Mouse (Mus musculus): ENCODE measurements around the gene Syngr3. TPM values are rescaled to one million over a fixed set of nuclear protein-coding genes. Genes with fewer than 3 reads are reported as not detected.
"Not testable (repeated sequence)": the region's sequence is repeated elsewhere in the genome, so short reads cannot be mapped to it uniquely, and the experiment has no call there.

Syngr3 gene
- total RNA-seq, 2 experiments from 2014 or later: 2.2 to 3.3 TPM

DNA sequence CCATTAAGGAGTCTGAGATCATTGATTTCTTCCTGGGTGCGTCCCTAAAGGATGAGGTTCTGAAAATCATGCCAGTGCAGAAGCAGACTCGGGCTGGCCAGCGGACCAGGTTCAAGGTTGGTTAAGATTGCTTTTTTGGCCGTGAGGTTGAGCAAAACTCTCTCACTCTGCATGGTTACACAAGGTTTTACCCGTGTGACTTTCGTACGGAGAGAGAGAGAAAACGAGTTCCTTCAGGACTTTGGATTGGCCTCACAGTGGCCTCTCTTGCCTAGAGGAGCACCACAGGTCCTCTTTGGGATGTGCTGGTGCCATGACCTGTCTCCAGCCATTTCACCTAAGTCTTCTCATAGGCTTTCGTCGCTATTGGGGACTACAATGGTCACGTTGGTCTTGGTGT is 30.9 kb upstream of the Syngr3 start:
- not testable (repeated sequence) for DNase-seq (ENCODE audit: low spot score in 2 of 2)

DNA sequence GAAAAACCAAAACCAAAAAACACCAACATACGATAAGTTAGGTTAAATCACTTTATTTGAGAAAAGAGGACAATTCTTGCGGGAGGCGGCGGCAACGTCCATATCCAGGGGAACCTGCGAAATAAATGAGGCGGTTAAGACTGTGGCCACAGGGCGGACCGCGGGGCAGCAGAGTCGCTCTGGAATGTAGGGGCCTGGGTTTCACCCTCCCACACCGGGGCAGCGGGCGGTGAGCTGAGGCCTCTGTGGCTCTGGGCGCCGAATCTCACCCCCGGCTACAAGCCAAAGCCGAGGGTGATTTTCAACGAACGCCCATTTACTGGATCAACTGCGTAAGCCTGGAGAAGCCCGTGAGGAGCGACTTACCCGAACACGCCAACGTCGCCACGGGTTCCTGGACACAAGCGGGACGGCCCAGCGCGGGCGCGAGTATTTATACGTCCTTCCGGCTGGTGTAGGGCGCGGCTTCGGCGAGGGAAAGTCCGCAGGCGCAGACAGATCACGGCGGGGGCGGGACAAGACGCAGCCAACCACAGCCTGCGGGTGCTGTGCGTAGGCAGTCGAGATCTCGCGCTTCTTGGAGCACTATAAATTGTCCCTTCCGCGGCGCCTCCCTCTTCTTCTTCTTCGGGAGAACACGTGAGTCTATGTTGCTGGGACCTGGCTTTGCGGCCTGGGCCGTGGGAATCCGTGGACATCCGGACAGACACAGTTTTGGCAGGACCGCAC is 29.9 kb upstream of the Syngr3 start:
- peak; percentile 95 to 96 for DNase-seq (ENCODE audit: low spot score in 2 of 2)

DNA sequence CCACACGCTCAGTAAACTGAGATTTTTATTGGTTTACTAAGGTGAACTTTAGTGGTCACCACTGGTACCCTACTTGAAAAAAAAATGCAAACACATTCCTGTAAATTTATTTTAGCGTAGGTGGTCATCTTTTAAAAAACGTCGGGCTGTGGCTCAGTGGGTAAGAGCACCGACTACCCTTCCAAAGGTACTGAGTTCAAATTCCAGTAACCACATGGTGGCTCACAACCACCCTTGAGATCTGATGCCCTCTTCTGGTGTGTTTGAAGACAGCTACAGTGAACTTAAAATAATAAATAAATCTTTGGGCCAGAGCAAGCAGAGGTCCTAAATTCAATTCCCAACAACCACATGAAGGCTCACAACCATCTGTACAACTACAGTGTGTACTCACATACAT is 29.2 kb upstream of the Syngr3 start:
- not testable (repeated sequence) for DNase-seq (ENCODE audit: low spot score in 2 of 2)

GRCm38 (mm10) chr17:24717943-24718342 is 28.2 kb upstream of the Syngr3 start, which contains the start of the genes Rnf151 and Rps2:
Gene Rnf151, minus strand, starts transcription at chr17:24718063.
Gene Rps2, plus strand, starts transcription at chr17:24718116.
- DNase-seq (ENCODE audit: low spot score in 2 of 2): no peak

DNA sequence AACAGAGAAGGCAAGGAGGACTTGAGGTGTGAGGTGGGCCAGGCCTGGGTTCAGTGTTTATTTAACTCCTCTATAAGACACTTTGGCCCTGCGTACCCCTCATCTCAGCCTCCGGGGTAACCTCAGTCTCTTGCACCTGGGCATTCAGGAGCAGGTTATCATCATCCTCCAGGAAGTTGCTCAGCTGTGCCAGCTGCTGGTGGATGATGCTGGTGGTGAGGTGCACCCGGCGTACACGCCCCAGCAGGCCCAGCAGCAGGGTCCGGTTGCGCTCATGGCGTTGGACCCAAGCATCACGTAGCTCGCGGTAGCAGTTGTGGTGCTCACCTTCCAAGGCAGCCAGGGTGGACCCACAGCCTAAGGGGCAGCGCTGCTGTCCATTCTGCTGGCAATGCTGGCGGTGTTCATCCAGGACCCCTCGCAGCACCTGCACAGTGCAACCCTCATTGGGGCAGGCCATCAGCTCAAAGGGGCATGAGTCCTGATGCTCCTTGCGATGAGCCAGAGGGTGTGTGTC is 26.5 kb upstream of the Syngr3 start:
- DNase-seq (ENCODE audit: low spot score in 2 of 2): no peak

DNA sequence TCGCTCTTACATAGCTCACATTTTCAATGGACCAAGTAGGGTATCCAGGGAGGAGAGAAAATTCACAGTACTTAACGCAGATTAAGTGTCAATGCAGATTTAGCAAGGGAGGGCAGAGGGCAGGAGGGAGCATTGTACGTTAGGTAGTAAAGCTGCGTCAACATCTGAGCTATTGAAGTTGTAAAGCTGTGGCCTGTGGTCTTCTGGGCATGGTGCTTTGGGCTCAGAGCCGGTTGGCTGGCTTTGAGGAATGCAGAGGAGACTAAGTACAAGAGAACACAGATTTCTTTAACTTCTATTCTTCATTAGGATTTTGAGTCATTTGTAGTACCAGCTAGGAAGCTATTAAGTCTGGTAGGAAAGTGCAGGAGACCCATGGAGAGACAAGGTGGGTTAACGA is 25.8 kb upstream of the Syngr3 start:
- no peak for DNase-seq (ENCODE audit: low spot score in 2 of 2)

DNA sequence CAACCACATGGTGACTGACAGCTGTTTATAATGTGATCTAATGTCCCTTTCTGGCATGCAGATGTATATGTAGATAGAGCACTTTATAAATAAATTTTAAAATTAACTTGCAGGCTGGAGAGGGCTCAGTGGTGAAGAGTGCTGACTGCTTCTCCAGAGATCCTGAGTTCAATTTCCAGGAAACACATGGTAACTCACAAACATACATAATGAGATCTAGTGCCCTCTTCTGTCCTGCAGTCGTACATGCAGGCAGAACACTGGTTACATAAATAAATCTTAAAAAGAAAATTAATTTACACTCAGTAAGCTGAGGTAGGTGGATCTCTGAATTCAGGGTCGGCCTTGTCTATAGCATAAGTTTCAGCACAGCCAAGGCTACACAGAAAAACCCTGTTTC is 18.9 kb upstream of the Syngr3 start:
- no peak for DNase-seq (ENCODE audit: low spot score in 2 of 2)

- no peak for DNase-seq (ENCODE audit: low spot score in 2 of 2)
Measured at GRCm38 (mm10) chr17:24707801-24708425, 18.2 kb upstream of the Syngr3 start.

DNA sequence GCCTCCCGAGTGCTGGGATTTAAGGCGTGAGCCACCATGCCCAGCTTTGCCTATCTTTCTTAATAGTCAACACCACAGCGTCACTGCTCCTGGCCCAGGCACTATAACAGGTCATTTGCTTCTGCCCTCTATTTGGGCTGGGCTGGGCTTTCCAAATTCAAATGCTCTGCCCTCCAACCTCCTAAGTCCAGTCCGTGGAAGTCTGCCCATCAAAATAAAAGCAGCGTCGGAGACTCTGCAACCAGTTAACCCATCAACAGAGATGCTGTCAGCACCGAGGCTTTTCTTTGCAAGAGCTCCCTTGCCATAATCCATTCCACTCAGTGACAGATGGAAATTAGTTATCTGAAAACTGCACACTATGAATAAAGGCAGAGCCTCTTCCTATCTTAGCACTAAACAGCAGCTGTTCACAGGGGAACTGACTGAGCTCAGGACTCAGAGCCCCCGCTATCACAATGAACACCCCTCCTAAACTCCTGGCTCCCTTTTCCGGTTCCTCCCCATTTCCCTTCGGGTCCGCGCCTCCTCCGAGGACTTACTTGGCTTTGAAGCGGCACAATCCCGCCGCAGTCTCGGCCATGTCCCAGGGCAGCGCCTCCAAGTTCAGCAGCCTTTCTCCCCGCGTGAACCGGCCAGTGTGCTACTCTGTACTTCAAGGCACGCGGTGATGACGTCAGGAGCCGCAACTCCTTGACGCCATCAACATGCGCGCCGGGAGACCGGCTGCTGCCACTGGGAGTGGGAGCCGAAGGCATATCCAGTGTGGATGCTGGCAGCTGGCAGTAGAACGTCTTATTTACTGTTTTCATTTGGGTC is 17.4 kb upstream of the Syngr3 start, which contains the start of gene Tbl3:
Gene Tbl3 (minus strand): TSS at position 679 of the 819 bp plus-strand sequence.
- DNase-seq (ENCODE audit: low spot score in 2 of 2): peak; percentile 96

DNA sequence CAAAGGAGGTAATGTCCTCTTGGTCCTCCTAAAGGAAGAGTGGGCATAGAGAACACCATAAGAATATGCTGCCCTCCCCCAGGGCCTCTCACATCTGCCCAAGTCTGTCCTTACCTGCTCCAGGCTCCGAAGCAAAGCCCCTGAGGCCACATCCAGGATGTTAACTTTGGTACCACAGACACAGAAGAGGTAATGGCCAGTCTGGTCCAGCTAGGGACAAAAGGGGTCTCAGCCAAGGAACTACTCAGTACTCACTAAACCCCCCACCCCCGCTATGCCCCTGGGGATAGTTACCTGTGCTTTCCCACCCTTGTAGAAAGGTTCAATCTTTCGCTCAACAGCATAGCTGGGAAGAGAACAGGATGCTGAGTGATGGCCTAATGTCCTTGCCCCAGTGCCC is 16.1 kb upstream of the Syngr3 start:
- no peak for DNase-seq (ENCODE audit: low spot score in 2 of 2)

DNA sequence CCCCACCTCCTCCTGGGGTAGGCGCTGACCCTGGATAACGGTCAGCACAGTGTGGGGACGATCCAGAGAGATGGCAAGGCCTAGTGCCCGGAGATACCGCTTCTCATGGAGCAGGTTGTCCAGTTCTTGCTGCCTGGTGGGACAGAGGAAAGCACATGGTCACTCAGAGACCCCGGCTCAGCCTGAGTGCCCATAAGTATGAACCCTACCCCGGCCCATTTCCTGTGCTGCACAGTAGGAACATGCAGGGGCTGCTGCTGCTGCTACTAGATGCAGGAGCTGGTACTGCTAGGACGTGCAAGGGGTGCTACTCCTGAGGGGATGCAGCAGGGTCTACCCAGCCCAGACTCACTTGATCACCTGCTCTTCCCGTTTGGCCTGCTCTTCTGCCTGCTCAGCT is 11.5 kb upstream of the Syngr3 start:
- no peak for DNase-seq (ENCODE audit: low spot score in 2 of 2)

GRCm38 (mm10) chr17:24699473-24699872 is 9.7 kb upstream of the Syngr3 start:
- DNase-seq (ENCODE audit: low spot score in 2 of 2): no peak

GRCm38 (mm10) chr17:24698715-24699114 is 9.0 kb upstream of the Syngr3 start:
- no peak for DNase-seq (ENCODE audit: low spot score in 2 of 2)

- DNase-seq (ENCODE audit: low spot score in 2 of 2): no peak
Measured at GRCm38 (mm10) chr17:24697985-24698384, 8.2 kb upstream of the Syngr3 start.

GRCm38 (mm10) chr17:24696011-24696697 is 6.4 kb upstream of the Syngr3 start, which contains the start of the genes Gfer and Noxo1:
Gene Gfer, minus strand, starts transcription at chr17:24696156.
Gene Noxo1, plus strand, starts transcription at chr17:24696234.
- DNase-seq (ENCODE audit: low spot score in 2 of 2): peak; percentile 86 to 90

DNA sequence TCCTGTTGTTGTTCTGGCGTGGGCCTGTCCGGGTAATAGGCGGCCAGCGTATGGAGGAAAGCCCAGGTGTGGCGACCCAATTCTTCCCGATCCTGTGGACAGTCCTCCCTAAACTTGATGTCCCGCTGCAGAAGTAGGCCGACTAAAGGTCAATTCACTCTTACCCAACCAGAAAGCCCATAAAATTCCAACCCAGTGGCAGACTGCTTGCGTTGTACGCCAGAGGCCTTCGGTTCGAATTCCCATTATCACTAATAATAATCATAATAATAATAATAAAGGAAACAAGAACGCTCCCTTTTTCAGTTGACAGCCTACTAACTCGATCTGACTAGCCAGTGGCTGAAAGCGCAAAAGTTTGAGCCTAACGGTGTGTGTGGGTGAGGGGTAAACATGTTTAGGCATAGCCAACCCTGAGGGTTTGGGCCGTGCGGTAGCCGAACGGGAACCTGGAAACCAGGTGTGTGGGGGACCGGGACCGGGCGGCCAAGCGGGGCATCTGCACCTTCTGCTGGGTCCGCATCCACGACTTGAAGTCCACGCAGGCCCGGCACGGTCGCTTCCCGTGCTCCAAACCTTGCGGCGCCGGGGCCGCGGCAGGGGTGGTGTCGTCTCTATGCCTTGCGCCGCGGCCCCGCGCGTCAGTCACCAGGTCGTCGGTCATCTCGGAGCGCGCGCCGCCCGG is 5.7 kb upstream of the Syngr3 start:
- DNase-seq (ENCODE audit: low spot score in 2 of 2): no peak

DNA sequence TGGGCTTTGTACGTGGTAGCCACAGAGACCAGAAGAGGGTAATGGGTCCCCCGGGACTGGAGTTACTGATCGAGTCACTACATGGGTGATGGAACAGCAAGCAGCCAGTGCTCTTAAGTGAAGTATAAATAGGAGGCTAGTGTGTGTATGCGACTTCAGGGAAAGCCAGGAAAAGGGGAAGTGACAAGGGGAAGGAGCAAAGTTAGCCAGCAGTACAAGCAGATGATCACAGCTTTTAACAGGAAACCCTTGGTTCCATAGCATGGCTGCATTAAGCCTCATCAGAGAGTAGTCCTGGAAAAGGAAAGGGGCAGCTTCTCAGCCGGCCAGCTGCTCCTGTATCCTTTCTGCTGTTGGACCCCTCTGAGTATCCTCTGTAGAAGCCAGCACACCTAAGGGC is 2.6 kb upstream of the Syngr3 start:
- DNase-seq (ENCODE audit: low spot score in 2 of 2): no peak

DNA sequence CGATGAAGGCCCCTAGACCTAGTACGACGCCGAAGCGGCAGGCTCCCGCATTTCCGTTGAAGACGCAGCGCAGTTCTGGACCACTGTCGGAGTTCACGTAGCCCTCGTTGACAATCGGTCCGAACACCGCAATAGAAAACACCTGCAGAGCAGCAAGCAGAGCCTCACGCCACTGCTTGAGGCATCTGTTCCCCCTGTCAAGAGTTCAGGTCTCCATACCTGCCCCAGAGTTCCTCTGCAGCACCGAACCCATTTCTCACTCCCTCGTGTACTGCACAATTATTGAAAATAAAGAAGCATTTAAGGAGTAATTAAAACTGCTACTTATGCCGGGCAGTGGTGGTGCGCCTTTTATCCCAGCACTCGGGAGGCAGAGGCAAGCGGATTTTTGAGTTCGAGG is 2.2 kb downstream of the Syngr3 start:
- no peak for DNase-seq (ENCODE audit: low spot score in 2 of 2)

GRCm38 (mm10) chr17:24687146-24687595 is 2.6 kb downstream of the Syngr3 start:
- peak; percentile 55 to 64 for DNase-seq (ENCODE audit: low spot score in 2 of 2)

DNA sequence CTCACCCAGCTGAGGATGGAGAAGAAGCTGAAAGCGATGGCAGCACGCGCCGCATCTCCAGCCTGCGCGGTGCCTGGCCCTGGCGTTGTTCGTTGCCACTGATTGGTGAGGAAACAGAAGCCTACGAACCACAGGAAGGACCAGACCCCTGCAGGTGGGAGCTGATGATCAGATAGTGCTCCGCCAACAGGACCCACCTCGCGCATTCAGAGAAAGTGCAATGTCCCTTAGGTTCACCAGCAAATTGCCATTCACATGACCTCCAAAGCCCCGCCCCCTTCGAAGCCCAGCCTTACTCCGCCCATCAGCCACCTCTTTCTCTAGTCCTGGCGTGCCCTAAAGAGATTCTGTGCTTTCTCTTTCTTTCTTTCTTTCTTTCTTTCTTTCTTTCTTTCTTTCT is 3.2 kb downstream of the Syngr3 start:
- no peak for DNase-seq (ENCODE audit: low spot score in 2 of 2)
